Mouse (Mus musculus) limb, embryonic 10.5 days (tissue): Measurements from ENCODE around the gene Bpgm. TPM values are rescaled to one million over a fixed set of nuclear protein-coding genes. Genes with fewer than 3 reads are reported as not detected.

Experiments used
- DNase-seq: peaks from one replicate; pipeline ENCODE4 v3.0.0-alpha.2; 2017; ENCODE audit warnings: low spot score
- H3K27ac ChIP-seq: fragments of 300-500 bp; sonication (generic); 2 replicates; pipeline ENCODE4 v1.5.1; 2016; ENCODE audit warnings: mild to moderate bottlenecking
- H3K27me3 ChIP-seq: fragments of 300-500 bp; sonication (generic); 2 replicates; pipeline ENCODE4 v1.6.1; 2016; ENCODE audit warnings: low read depth, mild to moderate bottlenecking; ENCODE audit not compliant: poor library complexity, severe bottlenecking
- H3K36me3 ChIP-seq: fragments of 300-500 bp; sonication (generic); 2 replicates; pipeline ENCODE4 v1.6.1; 2016; ENCODE audit warnings: mild to moderate bottlenecking, moderate library complexity
- H3K4me1 ChIP-seq: fragments of 300-500 bp; sonication (generic); 2 replicates; pipeline ENCODE4 v1.6.1; 2016
- H3K4me3 ChIP-seq: fragments of 300-500 bp; sonication (generic); 2 replicates; pipeline ENCODE4 v1.5.1; 2016; ENCODE audit warnings: mild to moderate bottlenecking, moderate library complexity
- H3K9me3 ChIP-seq: fragments of 300-500 bp; sonication (generic); replicated peaks from 2 replicates; pipeline ENCODE4 v1.6.1; 2016; ENCODE audit warnings: mild to moderate bottlenecking
- whole genome bisulfite sequencing: fragments of 180-500 bp; shearing (Covaris S2); methylation state at CpG from one replicate; pipeline ENCODE4 v1.1.7; 2016; 5-methylcytosine and 5-hydroxymethylcytosine counted together
- polyA plus RNA-seq: library from polyadenylated mRNA; unstranded; fragments of >200 nt; fragmentation: Nextera tagmentation; extraction: Ambion mirVana; gene quantifications from 2 replicates; pipeline ENCODE4 v1.2.1, GENCODE M21; 2016

The Bpgm gene
- polyA plus RNA-seq, 1 experiment from 2014 or later: 49.5 TPM

GRCm38 (mm10) chr6:34520491-34520890 lies 44.5 kb downstream of the Bpgm start:
- H3K9me3 ChIP-seq: no peaks in the 10 kb centered on the region
- peaks cover 36% of the 10 kb centered on the region for H3K4me1 ChIP-seq
- no peak for DNase-seq
- H3K27me3 ChIP-seq: no peaks in the 10 kb centered on the region
- no peaks in the 10 kb centered on the region for H3K36me3 ChIP-seq
- WGBS: 64% methylated on average over 2 of the region's 2 CpGs
- no peak overlapping the region for H3K4me3 ChIP-seq
- H3K27ac ChIP-seq: peak overlapping the region; percentile 85

GRCm38 (mm10) chr6:34520912-34521311 lies 44.9 kb downstream of the Bpgm start:
- Histone ChIP-seq H3K9me3 (no peaks in the 10 kb centered on the region), H3K36me3 (no peaks in the 10 kb centered on the region), H3K27me3 (no peaks in the 10 kb centered on the region), H3K4me1 (peaks cover 36% of the 10 kb centered on the region), H3K27ac (peak overlapping the region; percentile 85), H3K4me3 (no peak overlapping the region)
- 21% methylated on average over 6 of the region's 6 CpGs for WGBS
- DNase-seq: peak; percentile 81

- no peak overlapping the region for H3K4me3 ChIP-seq
- WGBS: 74% methylated on average over 5 of the region's 5 CpGs
- no peak overlapping the region for H3K27ac ChIP-seq
- H3K36me3 ChIP-seq: no peaks in the 10 kb centered on the region
- peaks cover 34% of the 10 kb centered on the region for H3K4me1 ChIP-seq
- no peaks in the 10 kb centered on the region for H3K27me3 ChIP-seq
- no peak for DNase-seq
- no peaks in the 10 kb centered on the region for H3K9me3 ChIP-seq
These were observed 47.5 kb downstream of the Bpgm start for GRCm38 (mm10) chr6:34523476-34523875.

GRCm38 (mm10) chr6:34525499-34525924 lies 49.5 kb downstream of the Bpgm start:
- H3K27ac ChIP-seq: peak overlapping the region; percentile 56; the same call in 1 of the 2 replicates
- 73% methylated on average over 1 of the region's 1 CpGs for WGBS
- no peak for DNase-seq

GRCm38 (mm10) chr6:34525927-34526326 lies 49.9 kb downstream of the Bpgm start:
- Histone ChIP-seq H3K27me3 (no peaks in the 10 kb centered on the region), H3K9me3 (no peaks in the 10 kb centered on the region), H3K4me1 (peaks cover 20% of the 10 kb centered on the region), H3K4me3 (no peak overlapping the region), H3K27ac (peak overlapping the region; percentile 56; the same call in 1 of the 2 replicates), H3K36me3 (no peaks in the 10 kb centered on the region)
- WGBS: 75% methylated on average over 6 of the region's 6 CpGs
- no peak for DNase-seq

More at GRCm38 (mm10) chr6:34525499-34525924, 49.5 kb downstream of the Bpgm start:
- H3K36me3 ChIP-seq: no peaks in the 10 kb centered on the region
- H3K4me1 ChIP-seq: peaks cover 23% of the 10 kb centered on the region
- no peaks in the 10 kb centered on the region for H3K9me3 ChIP-seq
- no peaks in the 10 kb centered on the region for H3K27me3 ChIP-seq
- no peak overlapping the region for H3K4me3 ChIP-seq

GRCm38 (mm10) chr6:34526389-34526788 lies 50.4 kb downstream of the Bpgm start:
- 72% methylated on average over 3 of the region's 3 CpGs for WGBS
- Histone ChIP-seq H3K4me1 (peaks cover 16% of the 10 kb centered on the region), H3K9me3 (no peaks in the 10 kb centered on the region), H3K36me3 (no peaks in the 10 kb centered on the region), H3K27ac (peak overlapping the region; percentile 56; the same call in 1 of the 2 replicates), H3K27me3 (no peaks in the 10 kb centered on the region), H3K4me3 (no peak overlapping the region)
- DNase-seq: no peak

- no peaks in the 10 kb centered on the region for H3K27me3 ChIP-seq
- H3K9me3 ChIP-seq: no peaks in the 10 kb centered on the region
- no peak overlapping the region for H3K4me3 ChIP-seq
- DNase-seq: no peak
- no peak overlapping the region for H3K27ac ChIP-seq
- 94% methylated on average over 2 of the region's 2 CpGs for WGBS
- peaks cover 11% of the 10 kb centered on the region for H3K4me1 ChIP-seq
- H3K36me3 ChIP-seq: no peaks in the 10 kb centered on the region
These were observed 52.1 kb downstream of the Bpgm start for GRCm38 (mm10) chr6:34528131-34528530.

GRCm38 (mm10) chr6:34529992-34530391 lies 54.0 kb downstream of the Bpgm start:
- Histone ChIP-seq H3K27ac (no peak overlapping the region), H3K36me3 (no peaks in the 10 kb centered on the region), H3K4me1 (peaks cover 11% of the 10 kb centered on the region), H3K9me3 (no peaks in the 10 kb centered on the region), H3K4me3 (no peak overlapping the region), H3K27me3 (no peaks in the 10 kb centered on the region)
- no peak for DNase-seq
- 87% methylated on average over 3 of the region's 3 CpGs for WGBS

GRCm38 (mm10) chr6:34533055-34533454 lies 57.0 kb downstream of the Bpgm start:
- no peaks in the 10 kb centered on the region for H3K9me3 ChIP-seq
- H3K36me3 ChIP-seq: no peaks in the 10 kb centered on the region
- 0 out of 2 replicates have a peak, but pooled peaks cover 3% of the 10 kb centered on the region for H3K4me1 ChIP-seq
- no peak overlapping the region for H3K27ac ChIP-seq
- H3K27me3 ChIP-seq: no peaks in the 10 kb centered on the region
- H3K4me3 ChIP-seq: no peak overlapping the region
- DNase-seq: no peak
- 91% methylated on average over 1 of the region's 1 CpGs for WGBS

- Histone ChIP-seq H3K27me3 (no peaks in the 10 kb centered on the region), H3K36me3 (no peaks in the 10 kb centered on the region), H3K4me3 (no peak overlapping the region), H3K4me1 (0 out of 2 replicates have a peak, but pooled peaks cover 3% of the 10 kb centered on the region), H3K9me3 (no peaks in the 10 kb centered on the region), H3K27ac (no peak overlapping the region)
- 78% methylated on average over 5 of the region's 5 CpGs for WGBS
- no peak for DNase-seq
These were observed 57.9 kb downstream of the Bpgm start for GRCm38 (mm10) chr6:34533896-34534295.

- H3K27ac ChIP-seq: no peak overlapping the region; the same call in 1 of the 2 replicates
- WGBS: 91% methylated on average over 4 of the region's 4 CpGs
- H3K4me1 ChIP-seq: peaks cover 16% of the 10 kb centered on the region
- H3K27me3 ChIP-seq: no peaks in the 10 kb centered on the region
- no peaks in the 10 kb centered on the region for H3K9me3 ChIP-seq
- DNase-seq: no peak
- H3K36me3 ChIP-seq: no peaks in the 10 kb centered on the region
- no peak overlapping the region for H3K4me3 ChIP-seq
These were observed 66.9 kb downstream of the Bpgm start for GRCm38 (mm10) chr6:34542866-34543265.

- Histone ChIP-seq H3K27me3 (no peaks in the 10 kb centered on the region), H3K9me3 (no peaks in the 10 kb centered on the region), H3K4me1 (peaks cover 20% of the 10 kb centered on the region), H3K27ac (peak overlapping the region; percentile 56), H3K36me3 (no peaks in the 10 kb centered on the region), H3K4me3 (no peak overlapping the region)
- DNase-seq: no peak
- WGBS: 67% methylated on average over 21 of the region's 21 CpGs
These were observed 67.5 kb downstream of the Bpgm start for GRCm38 (mm10) chr6:34543303-34544206.

- Histone ChIP-seq H3K4me1 (peaks cover 24% of the 10 kb centered on the region), H3K4me3 (no peak overlapping the region), H3K9me3 (no peaks in the 10 kb centered on the region), H3K27ac (0 out of 2 replicates have a peak overlapping the region, but pooled peaks have one; percentile 56), H3K27me3 (no peaks in the 10 kb centered on the region), H3K36me3 (no peaks in the 10 kb centered on the region)
- no peak for DNase-seq
- WGBS: 91% methylated on average over 10 of the region's 10 CpGs
These were observed 68.2 kb downstream of the Bpgm start for GRCm38 (mm10) chr6:34544207-34544602.
